Mouse (Mus musculus): ENCODE data around the gene Sez6.

Gene Sez6

DNA sequence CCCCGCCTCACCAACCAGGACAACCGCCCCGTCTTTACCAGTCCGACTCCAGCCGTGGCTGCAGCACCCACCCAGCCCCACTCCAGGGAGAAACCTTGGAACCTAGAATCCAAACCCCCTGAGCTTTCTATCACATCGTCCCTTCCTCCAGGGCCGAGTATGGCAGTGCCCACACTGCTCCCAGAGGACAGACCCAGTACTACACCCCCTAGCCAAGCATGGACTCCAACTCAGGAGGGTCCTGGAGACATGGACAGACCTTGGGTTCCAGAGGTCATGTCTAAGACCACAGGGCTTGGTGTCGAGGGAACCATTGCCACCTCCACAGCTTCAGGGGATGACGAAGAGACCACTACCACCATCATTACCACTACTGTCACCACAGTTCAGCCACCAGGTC lies 23.1 kb downstream of the Sez6 start:
- no peak for DNase-seq

DNA sequence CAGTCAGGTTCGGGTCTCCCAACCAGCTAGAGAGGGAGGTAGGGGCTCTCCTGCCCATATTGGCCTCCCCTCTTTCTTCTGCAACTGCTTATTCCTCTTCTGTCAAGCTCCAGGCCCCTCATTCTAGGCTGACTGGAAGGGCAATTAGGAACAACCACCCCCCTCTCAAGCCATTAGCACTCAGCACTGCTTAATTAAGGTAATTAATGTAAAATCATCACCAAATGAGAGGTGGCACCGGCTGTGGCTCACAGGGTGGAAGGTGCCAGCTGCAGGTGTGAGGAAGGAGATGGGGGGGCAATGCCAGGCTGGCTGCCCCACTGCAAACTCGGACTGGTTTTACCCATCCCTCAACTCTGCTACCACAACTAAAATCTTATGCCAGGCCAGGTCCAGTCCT lies 25.8 kb downstream of the Sez6 start:
- DNase-seq: no peak

GRCm38 (mm10) chr11:77958268-77958667 lies 27.7 kb downstream of the Sez6 start:
- no peak for DNase-seq

GRCm38 (mm10) chr11:77958932-77959331 lies 28.3 kb downstream of the Sez6 start:
- DNase-seq: no peak

- no peak for DNase-seq
These were observed 29.6 kb downstream of the Sez6 start for GRCm38 (mm10) chr11:77960199-77960598.

GRCm38 (mm10) chr11:77960898-77961297 lies 30.3 kb downstream of the Sez6 start:
- no peak for DNase-seq

- no peak for DNase-seq
These were observed 32.3 kb downstream of the Sez6 start for GRCm38 (mm10) chr11:77962946-77963345.

DNA sequence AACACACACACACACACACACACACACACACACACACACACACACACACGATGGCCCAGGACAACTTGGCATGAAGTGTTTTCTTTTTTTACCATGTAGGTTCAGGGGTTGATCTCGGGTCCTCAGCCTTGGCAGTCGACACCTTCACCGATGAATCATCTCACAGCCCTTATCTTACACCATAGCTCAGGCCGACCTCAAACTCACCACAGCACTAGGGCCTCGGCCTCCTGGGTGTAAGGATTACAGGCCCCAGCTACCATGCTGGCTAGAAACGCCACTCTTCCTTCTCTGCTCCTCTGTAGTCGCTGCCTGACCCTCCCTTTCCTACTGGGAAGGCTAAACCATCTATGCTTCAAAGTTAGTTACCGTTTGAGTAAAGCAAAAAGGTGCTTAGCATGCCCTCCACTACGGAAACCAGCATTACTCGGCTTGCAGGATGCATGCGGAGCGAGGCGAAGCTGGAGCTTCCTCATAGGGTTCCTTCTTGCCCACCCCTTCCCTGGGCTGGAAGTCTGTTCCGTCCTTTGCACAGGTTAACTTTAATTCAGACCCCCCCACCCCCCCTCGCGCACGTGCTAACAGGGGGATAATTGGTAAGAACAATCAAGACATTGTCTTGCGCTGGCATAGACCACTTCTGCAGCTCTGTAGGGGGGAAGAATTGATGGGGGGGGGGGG lies 34.0 kb downstream of the Sez6 start:
- DNase-seq: no peak

DNA sequence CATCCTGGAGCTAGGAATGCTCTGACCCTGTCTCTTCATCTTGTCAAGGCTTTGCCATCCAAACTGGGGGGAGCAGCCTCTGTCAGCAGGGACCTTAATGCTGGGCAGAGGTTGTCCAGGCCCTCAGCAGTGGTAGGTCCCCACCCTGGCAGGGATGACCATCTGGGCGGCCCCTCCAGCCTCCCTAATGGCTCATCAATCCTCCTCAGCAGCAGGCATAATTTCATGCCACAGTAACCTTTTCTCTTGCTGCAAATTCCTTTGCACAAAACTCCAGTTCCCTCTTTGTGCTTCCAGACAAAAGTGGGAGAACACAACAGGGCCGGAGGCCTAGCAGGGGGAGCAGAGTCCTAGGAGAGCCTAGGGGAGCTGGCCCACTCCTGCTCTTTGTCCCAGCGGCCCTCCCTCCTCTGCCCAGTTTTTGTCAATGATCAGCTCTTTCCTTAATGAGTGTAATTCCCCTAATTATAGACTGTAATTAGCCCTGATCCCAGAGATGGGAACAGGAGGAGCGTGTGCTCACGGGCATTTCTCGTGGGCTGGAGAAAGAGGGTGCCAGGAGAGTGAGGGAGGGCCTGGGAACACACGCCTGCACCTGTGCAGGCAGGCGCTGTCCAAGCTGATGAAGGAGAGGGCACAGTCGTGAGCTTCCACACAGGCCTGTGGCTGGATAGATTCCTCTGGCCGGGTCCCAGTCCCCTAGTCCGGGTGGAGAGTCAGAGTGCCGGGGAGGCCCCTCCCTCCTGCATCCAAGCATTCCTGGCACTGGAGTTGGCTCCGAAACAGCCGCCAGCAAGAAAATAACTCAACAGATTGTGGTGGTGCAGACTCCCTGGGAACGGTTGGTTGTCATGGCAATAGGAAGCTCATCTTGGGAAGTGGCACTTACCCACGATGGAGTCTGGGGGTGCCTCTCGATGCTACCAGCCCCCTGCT lies 34.8 kb downstream of the Sez6 start:
- no peak for DNase-seq

DNA sequence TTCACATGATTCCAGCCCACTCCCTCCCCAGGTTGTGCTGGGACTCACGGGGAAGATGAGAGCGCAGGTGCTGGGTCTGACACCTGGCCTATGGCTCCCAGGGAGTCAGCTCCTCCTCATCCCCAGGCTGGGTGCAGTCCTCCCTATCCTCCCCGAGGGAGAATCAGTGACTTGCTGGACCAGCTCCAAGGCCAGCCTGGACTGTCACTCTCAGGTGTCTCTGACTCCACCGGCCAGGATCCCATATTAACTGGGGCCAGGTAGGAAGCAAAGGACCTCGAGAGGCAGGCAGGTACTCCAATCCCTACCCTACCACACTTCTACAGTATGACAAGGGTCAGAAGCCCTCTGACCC lies 35.4 kb downstream of the Sez6 start:
- no peak for DNase-seq

- peak; percentile 58 for DNase-seq
These were observed 36.5 kb downstream of the Sez6 start for GRCm38 (mm10) chr11:77967114-77967513.

- DNase-seq: no peak
These were observed 38.2 kb downstream of the Sez6 start for GRCm38 (mm10) chr11:77968786-77969185.

- no peak for DNase-seq
These were observed 40.1 kb downstream of the Sez6 start for GRCm38 (mm10) chr11:77970718-77971117.

- no peak for DNase-seq
These were observed 42.9 kb downstream of the Sez6 start for GRCm38 (mm10) chr11:77973520-77973919.

DNA sequence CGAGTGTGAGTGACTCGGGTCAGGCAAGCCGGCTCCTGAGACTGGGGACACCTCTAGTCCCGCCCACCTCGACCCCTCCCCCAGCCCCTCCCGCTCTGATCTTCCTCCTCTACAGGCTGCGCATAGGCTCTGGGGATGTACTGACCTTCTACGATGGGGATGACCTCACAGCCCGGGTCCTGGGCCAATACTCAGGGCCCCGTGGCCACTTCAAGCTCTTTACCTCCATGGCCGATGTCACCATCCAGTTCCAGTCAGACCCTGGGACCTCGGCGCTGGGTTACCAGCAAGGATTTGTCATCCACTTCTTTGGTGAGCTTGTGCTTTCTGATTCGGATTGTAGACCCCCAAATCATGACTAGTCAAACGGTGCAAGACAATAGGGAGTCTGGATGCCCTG lies 43.7 kb downstream of the Sez6 start:
- DNase-seq: no peak

DNA sequence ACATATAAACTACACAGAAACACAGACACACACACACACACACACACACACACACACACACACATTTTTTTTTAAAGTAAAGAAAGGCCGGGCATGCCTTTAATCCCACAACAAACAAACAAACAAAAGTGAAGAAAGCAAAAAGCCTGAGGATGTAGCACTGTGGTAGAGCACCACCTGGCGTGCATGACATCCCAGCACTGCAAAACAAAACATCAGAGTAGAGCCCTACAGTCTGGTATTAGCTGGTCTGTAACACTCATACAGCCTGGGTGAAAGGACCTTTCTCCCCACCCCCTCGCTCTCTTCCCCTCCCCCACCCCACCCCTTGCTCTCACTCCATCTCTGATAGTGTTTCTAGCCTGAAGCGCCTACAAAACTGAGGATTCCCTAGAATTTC lies 45.3 kb downstream of the Sez6 start:
- no peak for DNase-seq

GRCm38 (mm10) chr11:77978161-77978560 lies 47.6 kb downstream of the Sez6 start:
- DNase-seq: no peak

GRCm38 (mm10) chr11:77979221-77979809 lies 48.7 kb downstream of the Sez6 start:
- no peak for DNase-seq

- peak; percentile 64 for DNase-seq
These were observed 49.9 kb downstream of the Sez6 start for GRCm38 (mm10) chr11:77980281-77981204.

- peak; percentile 99 for DNase-seq
These were observed 51.2 kb downstream of the Sez6 start for GRCm38 (mm10) chr11:77981609-77982440.

DNA sequence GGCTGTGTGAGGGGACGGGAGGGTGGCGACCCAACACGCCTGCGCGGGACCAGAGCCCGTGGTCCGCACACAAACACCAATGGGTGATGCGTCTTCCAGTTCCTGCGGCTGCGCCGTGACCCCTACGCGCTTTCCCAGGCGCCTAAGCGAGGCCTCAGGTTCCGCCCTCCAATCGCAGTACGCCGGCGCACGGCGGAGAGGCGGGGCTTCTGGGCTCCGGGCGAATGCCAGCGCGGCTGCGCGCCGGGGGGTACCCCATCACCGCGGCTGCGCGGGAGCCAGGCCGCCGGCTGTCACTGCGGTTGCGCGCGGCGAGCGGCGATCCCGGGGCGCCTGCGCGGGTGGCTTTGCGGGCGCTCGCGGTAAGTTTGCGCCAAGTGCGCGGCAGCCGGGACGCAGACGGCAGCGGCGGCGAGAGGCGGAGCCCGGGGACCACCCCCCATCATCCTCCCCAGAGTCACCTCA lies 51.9 kb downstream of the Sez6 start, which contains the start of gene Phf12:
TSS of gene Phf12 (plus strand) at position 314 of the 465 bp plus-strand sequence.
- peak; percentile 100 for DNase-seq
